Mouse (Mus musculus) testis, adult 2 months (tissue): ENCODE results near the gene Kcnq2. TPM values are rescaled to one million over a fixed set of nuclear protein-coding genes. Genes with fewer than 3 reads are reported as not detected.

Source experiments
- H3K27ac ChIP-seq: fragments of 200-500 bp; 2 replicates; pipeline ENCODE4 v1.5.1; 2012; ENCODE audit warnings: low read depth, low read length; ENCODE audit not compliant: control insufficient read depth, insufficient read depth
- H3K27me3 ChIP-seq: fragments of 200-500 bp; 2 replicates; pipeline ENCODE4 v1.6.1; 2012; ENCODE audit warnings: mild to moderate bottlenecking, low read length, moderate library complexity; ENCODE audit not compliant: control insufficient read depth, insufficient read depth
- H3K36me3 ChIP-seq: fragments of 200-500 bp; 2 replicates; pipeline ENCODE4 v1.6.1; 2012; ENCODE audit warnings: mild to moderate bottlenecking, low read length; ENCODE audit not compliant: control insufficient read depth, insufficient read depth
- H3K4me1 ChIP-seq: fragments of 200-500 bp; 2 replicates; pipeline ENCODE4 v1.6.1; 2012; ENCODE audit warnings: low read length; ENCODE audit not compliant: control insufficient read depth, insufficient read depth
- H3K4me3 ChIP-seq: fragments of 200-500 bp; 2 replicates; pipeline ENCODE4 v1.5.1; 2012; ENCODE audit warnings: low read depth, mild to moderate bottlenecking, low read length, moderate library complexity, mixed read lengths; ENCODE audit not compliant: control insufficient read depth
- CTCF ChIP-seq: fragments of 200-500 bp; IDR thresholded peaks from 2 replicates; pipeline ENCODE4 v1.5.1; 2012; ENCODE audit warnings: low read depth, mild to moderate bottlenecking, inconsistent platforms, low read length, moderate library complexity; ENCODE audit not compliant: control insufficient read depth, insufficient read depth, insufficient replicate concordance
- POLR2A ChIP-seq: fragments of 200-500 bp; IDR thresholded peaks from 2 replicates; pipeline ENCODE4 v1.6.1; 2012; ENCODE audit warnings: low read depth, mild to moderate bottlenecking, inconsistent platforms, low read length, moderate library complexity; ENCODE audit not compliant: control insufficient read depth
- polyA plus RNA-seq: library from polyadenylated mRNA; depleted of rRNA; stranded (reverse); fragments of >200 nt; gene quantifications from 2 replicates; pipeline ENCODE4 v1.2.3, GENCODE M21; 2012; rRNA removed

The Kcnq2 gene
- polyA plus RNA-seq: 9.2 and 9.8 TPM in 2 replicates

DNA sequence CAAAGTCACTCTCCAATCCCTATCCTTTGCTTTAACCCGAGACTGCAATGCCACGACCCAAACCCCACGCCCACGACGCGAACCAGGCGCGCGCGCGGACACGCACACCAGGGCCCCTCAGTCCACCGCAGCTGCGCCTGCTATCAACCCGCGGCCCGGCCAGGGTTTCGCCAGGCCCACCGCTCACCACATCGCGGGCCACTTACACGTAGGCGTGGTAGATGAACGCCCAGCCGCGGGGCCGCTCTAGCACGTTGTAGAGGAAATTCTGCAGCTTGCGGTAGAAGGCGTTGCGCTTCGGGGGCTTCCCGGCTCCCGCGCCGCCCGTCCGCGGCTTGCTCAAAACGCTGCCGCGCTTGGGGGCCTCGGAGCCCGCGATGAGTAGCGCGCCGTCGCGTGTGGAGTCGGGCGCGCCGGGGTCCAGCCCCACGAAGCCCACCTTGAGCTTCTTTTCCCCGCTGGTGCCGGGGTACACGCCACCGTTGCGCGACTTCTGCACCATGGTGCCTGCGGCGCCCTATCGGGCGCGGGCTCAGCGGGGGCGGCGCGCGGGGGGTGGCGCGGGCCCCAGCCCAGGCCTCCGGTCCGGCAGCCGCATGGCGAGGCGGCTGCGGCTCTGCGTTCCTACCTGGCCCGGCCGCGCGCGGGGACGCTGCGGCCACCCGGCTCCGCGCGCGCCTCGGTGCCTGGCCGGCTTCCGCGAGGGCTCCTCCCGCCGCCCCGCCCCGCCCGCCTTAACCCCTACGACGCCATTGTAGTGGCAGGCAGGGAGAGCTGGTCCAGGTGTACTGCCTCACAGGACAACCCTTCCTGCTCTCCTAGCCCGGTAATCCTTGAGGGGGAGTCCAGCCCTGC is at the start of gene Kcnq2:
Kcnq2 (minus strand) TSS at position 710 of the 855 bp plus-strand sequence.
- no peaks in the 10 kb centered on the region; the same call in 1 of the 2 replicates for H3K27me3 ChIP-seq
- TF ChIP-seq CTCF (no peak), POLR2A (no peak)
- peaks cover 11% of the 10 kb centered on the region for H3K4me1 ChIP-seq
- peak within 1 kb of the TSS; percentile 52 for H3K4me3 ChIP-seq
- H3K36me3 ChIP-seq: no peaks in the 10 kb centered on the region
- no peak within 1 kb of the TSS for H3K27ac ChIP-seq

DNA sequence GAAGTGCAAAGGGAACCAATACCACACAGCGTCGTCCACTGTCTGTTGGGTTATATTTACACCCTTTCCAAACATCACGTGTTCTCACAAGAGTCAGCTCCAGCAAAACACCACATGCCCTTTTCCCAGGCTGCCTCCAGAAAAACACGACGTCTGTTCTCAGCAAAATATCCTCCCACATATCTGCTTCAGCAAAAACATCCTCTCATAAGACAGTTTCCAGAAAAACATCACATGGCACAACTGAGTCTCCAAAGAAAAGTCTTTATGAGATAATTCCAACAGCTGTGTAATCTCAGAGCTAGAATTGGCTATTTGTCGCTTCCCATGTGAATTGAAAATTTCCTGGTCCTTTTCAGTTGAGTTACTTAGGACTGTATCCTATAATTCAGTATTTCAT is 45.8 kb upstream of the Kcnq2 start:
- H3K4me1 ChIP-seq: no peaks in the 10 kb centered on the region
- no peak overlapping the region for H3K4me3 ChIP-seq
- H3K36me3 ChIP-seq: no peaks in the 10 kb centered on the region
- no peak overlapping the region for H3K27ac ChIP-seq
- no peaks in the 10 kb centered on the region for H3K27me3 ChIP-seq
- TF ChIP-seq CTCF (no peak), POLR2A (no peak)

DNA sequence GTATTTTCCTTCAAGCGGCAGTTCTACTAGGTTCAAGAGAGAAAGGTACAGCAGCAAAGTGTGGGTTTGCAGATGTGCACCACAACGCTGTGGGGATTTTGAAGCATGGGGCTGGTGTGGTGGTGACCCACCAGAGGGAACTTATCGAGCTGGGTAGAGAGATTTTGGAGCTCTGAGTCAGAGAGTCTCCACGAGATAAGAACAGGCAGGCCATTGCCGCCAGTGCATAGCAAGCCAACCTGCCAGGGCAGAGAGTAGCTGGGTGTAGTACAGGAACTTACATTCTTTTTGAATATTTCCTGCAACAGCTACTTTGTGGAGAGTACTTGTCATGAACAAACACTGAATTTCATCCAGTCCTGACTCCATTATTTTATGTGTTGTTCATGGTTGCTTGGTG is 43.4 kb upstream of the Kcnq2 start:
- no peak for TF ChIP-seq POLR2A
- H3K4me3 ChIP-seq: no peak overlapping the region

DNA sequence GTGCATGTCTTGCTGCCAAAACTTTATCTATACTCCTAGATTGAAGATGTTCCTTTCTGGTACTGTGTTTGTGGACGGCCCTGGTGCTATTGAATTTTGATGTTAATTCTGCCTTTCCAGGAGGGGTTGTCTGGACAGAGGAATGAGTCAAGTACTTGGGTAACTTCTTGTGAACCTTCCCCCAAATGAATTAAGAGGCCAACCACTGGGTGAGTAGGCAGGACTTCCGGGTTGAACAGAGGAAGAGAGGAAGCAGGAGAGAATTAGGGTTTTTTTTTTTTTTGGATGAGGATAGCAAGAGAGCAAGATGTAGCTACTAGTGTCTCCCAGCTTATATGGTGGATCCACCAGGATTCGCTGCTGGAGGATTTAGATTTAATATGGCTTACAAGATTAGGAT is 42.9 kb upstream of the Kcnq2 start:
- no peaks in the 10 kb centered on the region for H3K27me3 ChIP-seq
- no peaks in the 10 kb centered on the region for H3K36me3 ChIP-seq
- H3K4me1 ChIP-seq: no peaks in the 10 kb centered on the region
- no peak overlapping the region for H3K4me3 ChIP-seq
- TF ChIP-seq POLR2A: no peak
- no peak for TF ChIP-seq CTCF
- no peak overlapping the region for H3K27ac ChIP-seq

More for the DNA sequence above, 43.4 kb upstream of the Kcnq2 start:
- Histone ChIP-seq H3K27me3 (no peaks in the 10 kb centered on the region), H3K4me1 (no peaks in the 10 kb centered on the region), H3K27ac (no peak overlapping the region), H3K36me3 (no peaks in the 10 kb centered on the region)

DNA sequence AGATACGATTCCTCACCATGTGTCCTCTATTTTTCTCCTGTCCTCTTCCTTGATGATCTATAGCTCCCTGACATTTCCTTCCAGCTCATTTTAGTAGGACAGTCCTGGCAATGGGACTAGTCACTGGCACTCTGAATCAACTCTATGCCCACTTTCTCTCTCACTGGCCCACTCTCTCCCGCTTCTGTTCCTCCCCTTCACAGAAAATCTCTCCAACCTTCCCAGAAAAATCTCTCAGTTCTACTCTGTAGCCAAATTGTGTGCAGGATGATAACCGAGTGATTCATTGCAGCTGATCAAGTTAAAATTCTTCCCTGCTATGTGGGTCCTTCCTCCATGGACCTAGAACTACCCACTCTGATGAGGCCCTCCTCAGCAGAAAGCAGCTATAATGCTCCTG is 39.5 kb upstream of the Kcnq2 start:
- Histone ChIP-seq H3K27me3 (no peaks in the 10 kb centered on the region), H3K27ac (no peak overlapping the region), H3K36me3 (no peaks in the 10 kb centered on the region), H3K4me3 (no peak overlapping the region), H3K4me1 (no peaks in the 10 kb centered on the region)
- TF ChIP-seq POLR2A (no peak), CTCF (no peak)

DNA sequence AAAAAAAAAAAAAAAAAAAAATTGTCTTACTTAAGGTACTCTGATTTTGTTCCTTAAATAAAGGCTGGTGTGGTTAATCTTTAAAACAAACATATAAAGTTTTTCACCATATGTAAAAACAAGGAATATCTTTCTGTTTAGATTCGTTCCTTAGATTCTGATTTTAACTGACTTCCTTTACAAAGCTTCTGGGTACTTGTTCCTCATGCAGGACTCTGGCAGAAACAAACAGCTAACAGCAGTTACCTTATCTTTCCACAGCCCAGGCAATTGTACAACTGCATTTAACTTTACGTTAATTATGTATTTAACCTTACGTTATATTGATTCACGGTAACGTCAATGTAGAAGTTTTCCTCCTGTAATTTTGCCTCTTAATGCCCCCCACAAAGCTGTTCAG is 31.4 kb upstream of the Kcnq2 start:
- H3K4me3 ChIP-seq: no peak overlapping the region
- no peak for TF ChIP-seq CTCF
- no peak for TF ChIP-seq POLR2A
- no peak overlapping the region for H3K27ac ChIP-seq
- H3K27me3 ChIP-seq: no peaks in the 10 kb centered on the region
- no peaks in the 10 kb centered on the region for H3K4me1 ChIP-seq
- no peaks in the 10 kb centered on the region for H3K36me3 ChIP-seq

DNA sequence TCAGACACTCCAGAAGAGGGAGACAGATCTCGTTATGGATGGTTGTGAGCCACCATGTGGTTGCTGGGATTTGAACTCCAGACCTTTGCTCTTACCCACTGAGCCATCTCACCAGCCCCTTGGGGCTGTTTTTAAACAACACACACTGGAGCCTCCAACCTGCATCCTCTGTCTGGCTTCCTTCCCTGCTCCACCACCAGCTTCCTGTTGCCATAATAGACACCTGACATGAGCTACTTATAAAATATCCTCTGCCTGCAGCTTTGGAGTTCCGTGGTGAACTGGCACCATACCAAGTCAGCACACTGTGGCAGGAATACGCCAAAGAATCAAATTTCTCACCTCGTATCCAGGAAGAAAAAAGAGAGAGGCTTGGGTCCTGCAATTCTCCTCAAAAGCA is 25.7 kb upstream of the Kcnq2 start:
- H3K4me1 ChIP-seq: no peaks in the 10 kb centered on the region; the same call in none of the 2 replicates
- H3K36me3 ChIP-seq: no peaks in the 10 kb centered on the region
- no peaks in the 10 kb centered on the region for H3K27me3 ChIP-seq
- H3K4me3 ChIP-seq: no peak overlapping the region
- no peak for TF ChIP-seq POLR2A
- no peak for TF ChIP-seq CTCF
- no peak overlapping the region for H3K27ac ChIP-seq

DNA sequence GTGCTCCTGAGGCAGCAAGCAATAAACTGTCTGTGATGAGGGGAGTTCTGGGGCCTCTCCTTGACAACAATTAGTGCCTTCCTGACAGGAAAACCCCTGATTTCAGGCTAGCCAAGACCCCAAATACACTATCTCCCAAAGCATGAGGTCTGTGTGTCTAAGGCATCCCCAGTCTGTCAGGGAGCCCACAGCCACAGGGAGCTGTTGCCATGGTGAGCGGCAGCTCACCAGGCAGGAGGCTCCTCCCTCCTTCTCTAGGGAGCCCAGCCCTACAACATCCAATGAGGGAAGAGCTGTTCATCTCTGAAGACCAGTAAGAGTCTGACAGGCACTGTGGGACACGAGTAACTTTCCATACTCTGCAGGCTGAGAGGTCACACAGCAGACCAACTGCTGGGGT is 24.7 kb upstream of the Kcnq2 start:
- no peaks in the 10 kb centered on the region for H3K27me3 ChIP-seq
- no peaks in the 10 kb centered on the region for H3K36me3 ChIP-seq
- H3K4me3 ChIP-seq: no peak overlapping the region
- TF ChIP-seq POLR2A (no peak), CTCF (no peak)
- no peaks in the 10 kb centered on the region; the same call in none of the 2 replicates for H3K4me1 ChIP-seq
- H3K27ac ChIP-seq: no peak overlapping the region
